Mouse (Mus musculus) urinary bladder, adult 2 months (tissue): ENCODE results near the gene Itga3. TPM values are rescaled to one million over a fixed set of nuclear protein-coding genes. Genes with fewer than 3 reads are reported as not detected.
A peak's percentile ranks its signal among the peaks of the same experiment; 100 is the strongest.

ENCODE experiments used
- DNase-seq: peaks from one replicate; pipeline ENCODE4 v3.0.0; 2022; ENCODE audit warnings: low spot score
- polyA plus RNA-seq: library from polyadenylated mRNA; depleted of rRNA; stranded (reverse); fragments of >200 nt; gene quantifications from 2 replicates; pipeline ENCODE4 v1.2.3, GENCODE M21; 2012

The Itga3 gene
- polyA plus RNA-seq, 1 experiment, result 55.1 TPM

GRCm38 (mm10) chr11:95096608-95097373 is 20.2 kb upstream of the Itga3 start:
- DNase-seq, result no peak

DNA sequence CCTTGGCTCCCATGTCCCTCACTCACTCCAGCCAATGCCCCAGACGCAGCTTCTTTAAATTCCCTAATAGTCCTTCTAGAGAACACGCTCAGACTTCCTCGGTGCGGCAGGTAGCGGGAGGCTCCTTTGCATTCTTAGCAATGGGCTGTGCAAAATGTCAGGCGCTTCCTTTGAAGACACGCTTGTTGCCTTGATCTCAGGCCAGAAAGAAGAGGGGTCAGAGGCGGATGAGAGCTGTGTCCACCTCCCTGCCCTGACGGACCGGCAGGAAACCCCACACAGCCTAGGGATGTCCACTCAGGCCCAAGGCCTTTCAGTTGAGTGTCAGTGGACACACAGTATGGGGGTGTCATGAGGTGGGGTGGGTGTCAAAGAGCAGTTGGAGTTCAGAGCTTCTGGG is 19.0 kb upstream of the Itga3 start:
- no peak for DNase-seq

GRCm38 (mm10) chr11:95093077-95093476 is 16.5 kb upstream of the Itga3 start:
- no peak for DNase-seq

- no peak for DNase-seq
Observed at GRCm38 (mm10) chr11:95088857-95089779, 12.5 kb upstream of the Itga3 start.

GRCm38 (mm10) chr11:95088286-95088685 is 11.7 kb upstream of the Itga3 start:
- DNase-seq, result no peak

GRCm38 (mm10) chr11:95087301-95088228 is 11.0 kb upstream of the Itga3 start:
- DNase-seq, result no peak

DNA sequence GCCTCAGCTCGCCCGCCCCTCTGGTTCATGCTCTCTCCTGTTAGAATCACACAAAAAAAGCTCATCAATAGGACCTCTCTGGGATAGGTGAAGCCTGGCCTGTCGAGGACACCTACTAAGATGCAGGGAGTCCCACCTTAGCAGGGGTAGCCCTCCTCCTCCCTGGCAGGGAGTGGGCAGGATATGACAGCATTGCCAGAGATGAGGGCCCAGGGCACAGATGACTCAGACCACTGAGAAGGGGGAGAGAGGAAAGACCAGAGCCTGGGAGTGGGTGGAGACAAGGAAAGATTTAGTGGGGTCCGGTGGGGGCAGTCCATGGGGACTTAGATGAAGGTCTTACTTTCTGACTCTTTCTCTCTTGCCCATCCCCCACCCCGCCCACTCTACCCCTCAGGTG is 9.6 kb upstream of the Itga3 start:
- DNase-seq, result no peak

- no peak for DNase-seq
Observed at GRCm38 (mm10) chr11:95085710-95086109, 9.1 kb upstream of the Itga3 start.

- DNase-seq, result no peak
Observed at GRCm38 (mm10) chr11:95084811-95085382, 8.3 kb upstream of the Itga3 start.

- no peak for DNase-seq
Observed at GRCm38 (mm10) chr11:95084175-95084574, 7.6 kb upstream of the Itga3 start.

DNA sequence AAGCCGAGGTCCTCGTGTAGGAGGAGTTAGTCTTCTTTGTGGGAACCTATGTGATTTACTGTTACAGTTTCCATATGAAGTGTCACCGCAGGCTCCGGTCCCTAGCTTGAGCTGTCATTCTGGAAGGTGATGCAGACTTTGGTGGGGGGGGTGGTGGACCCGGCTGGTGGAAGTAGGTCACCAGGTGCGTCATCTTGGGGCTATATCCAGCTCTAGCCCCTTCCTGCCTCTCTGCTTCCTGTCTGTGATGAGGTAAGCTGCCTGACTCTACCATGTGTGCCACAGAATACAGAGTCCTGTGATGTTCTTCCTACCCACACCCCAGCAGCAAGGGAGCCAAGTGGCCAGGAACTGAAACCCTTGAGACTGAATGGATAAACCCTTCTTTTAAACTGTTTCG is 6.3 kb upstream of the Itga3 start:
- DNase-seq, result no peak

GRCm38 (mm10) chr11:95080783-95081182 is 4.2 kb upstream of the Itga3 start:
- no peak for DNase-seq

DNA sequence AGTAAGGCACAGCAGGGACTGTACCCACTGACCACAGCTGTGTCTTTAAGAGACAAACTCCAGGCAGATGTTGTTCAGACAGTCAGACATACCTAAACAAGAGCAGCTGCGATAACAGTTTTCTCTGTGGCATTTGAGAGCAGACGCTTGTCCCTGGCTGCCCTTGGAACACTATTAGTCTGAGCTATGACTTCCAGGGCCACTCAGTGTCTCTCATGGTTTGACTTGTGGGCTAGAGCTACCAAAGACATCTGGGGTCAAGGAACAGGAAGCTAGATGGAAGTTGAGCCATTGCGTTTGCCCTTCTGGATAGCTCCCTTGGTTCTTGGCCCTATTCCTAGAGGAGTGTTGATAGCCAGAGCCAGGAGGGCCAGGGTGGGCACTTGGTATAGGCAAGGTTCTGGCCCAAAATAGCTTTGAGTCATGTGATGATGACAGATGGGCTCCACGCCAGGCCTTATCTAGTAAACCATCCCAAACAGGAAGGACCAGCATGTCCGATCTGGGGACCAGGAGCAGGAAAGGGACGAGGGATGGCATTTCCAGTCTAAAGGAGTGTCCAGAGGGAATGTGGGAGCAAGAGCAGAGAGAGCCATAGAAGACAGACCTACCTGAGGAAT is 2.8 kb upstream of the Itga3 start:
- DNase-seq, result no peak

- DNase-seq, result no peak
Observed at GRCm38 (mm10) chr11:95077956-95078355, 1.4 kb upstream of the Itga3 start.

- DNase-seq, result peak; percentile 71
Observed at GRCm38 (mm10) chr11:95076041-95076535, 513 bp downstream of the Itga3 start.

DNA sequence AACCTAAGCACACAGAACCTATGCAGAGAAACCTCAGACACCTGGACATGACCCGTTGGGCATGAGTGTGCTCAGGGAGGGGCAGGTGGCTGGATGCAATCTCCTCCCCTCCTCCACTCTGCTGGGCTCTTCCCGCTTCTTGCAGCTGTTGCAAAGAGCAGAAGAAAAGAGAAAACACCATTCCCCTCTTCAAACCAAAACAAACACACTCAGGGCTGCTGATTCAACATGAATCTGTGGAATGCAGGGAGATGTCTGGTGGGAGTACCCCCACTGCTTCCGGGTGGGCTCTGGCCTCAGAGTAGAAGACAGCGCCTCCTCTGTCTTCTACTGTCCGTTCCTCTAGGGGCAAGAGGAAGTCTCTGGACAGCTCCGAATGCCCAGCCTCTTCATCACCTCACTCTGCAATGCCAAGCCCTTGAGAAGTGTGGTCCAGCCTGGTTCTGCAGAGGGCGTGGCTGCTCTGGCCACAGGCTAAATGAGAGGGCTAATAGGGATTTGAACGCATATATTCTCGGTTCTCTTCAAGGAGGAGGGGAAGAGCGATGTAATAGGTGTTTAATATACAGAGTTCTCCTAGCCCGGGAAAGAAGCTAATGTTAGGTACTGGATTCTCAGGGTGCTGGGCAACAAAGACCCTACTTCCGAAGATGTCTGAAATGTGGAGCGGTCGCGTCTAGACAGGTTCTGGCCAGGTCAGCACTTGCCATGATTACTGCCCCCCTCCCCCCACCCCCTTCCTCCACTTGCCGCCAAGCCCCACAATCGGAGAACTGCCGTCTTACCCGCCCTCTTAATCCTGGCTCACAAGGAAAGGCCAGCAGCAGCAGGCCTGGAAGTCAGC is 1.2 kb downstream of the Itga3 start:
- DNase-seq, result no peak

- DNase-seq, result no peak
Observed at GRCm38 (mm10) chr11:95074694-95075093, 1.9 kb downstream of the Itga3 start.

DNA sequence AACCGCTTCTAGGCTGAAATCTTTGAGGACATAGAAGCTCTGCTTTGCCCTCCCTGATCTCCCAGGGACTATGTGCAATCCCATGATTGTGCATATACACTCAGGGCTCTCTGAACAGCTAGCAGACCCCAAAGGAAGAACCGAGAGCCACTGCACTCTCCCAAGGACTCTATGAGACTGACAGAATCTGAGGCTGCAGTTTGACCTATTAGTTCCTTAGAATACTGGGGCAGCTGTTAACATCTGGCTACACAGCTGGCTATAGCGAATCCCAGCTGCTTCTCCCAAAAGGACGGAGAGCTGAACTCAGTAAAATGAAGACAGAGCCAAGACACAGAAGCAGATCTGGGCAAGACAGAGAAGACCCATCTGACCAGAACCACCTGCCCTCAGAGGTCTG is 2.8 kb downstream of the Itga3 start:
- no peak for DNase-seq

DNA sequence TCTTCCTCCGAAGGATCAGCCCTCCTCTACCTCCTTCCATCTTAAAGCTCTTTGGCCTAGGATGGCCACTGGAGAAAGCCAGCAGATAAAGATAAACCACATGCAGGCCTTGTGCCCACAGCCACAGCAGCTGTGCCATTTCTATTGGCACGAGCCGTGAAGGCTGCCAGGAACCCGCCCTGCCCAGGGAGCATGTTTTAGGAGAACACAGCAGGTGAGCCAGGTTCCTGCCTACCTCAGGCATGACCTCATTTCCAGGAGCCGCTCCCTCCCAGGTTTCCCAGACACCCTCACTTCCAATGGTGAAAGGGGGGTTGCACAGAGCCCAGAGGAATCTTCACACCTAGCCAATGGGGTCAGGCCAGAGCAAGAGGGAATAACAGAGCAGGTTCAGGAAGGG is 3.8 kb downstream of the Itga3 start:
- no peak for DNase-seq

DNA sequence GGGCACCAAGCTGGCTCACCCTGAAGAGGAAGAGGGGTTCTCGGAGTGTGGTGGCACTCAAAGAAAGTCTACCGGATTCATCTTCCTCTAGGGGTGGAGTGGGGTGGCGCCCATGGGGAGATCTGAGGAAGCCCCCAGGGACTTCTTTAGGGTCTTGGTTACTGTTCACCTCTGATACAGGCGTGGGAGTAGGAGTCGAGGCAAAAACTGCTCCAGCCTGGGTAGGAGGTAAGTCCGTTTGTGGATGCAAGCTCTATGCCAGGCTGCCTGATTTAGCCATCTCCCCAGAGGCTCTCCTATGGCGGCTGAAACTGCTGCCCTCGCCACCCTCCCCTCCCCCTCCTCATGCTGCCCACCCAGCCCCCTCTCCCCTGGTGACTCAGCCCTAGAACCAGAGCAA is 4.5 kb downstream of the Itga3 start:
- DNase-seq, result no peak
